Mouse (Mus musculus): ENCODE measurements around the gene Eaf1.

DNA sequence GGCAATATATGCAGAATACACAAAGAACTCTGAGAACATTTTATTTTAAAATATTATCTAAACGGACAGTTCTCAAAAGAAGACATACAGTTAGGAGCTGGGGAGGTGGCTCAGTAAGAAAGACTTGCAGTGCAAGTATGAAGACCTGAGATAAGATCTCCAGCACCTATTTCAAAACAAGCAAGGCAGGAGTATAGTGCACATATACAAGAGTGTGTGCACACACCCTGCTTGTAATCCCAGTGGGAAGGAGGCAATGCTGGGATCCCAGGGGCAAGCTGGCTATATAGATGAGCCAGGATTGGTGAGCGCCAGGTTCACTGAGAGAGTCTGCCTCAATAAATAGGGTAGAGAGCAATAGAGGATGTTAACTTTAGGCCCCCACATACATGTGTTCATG lies 21.7 kb downstream of the Eaf1 start:
- TF ChIP-seq CTCF (IDR thresholded peaks at IDR 0.05; ENCODE audit: low read depth) (no peak), EP300 (optimal IDR thresholded peaks at IDR 0.05) (no peak)
